Mouse (Mus musculus) activated CD4-positive, CD25-positive, alpha-beta regulatory T cell, adult 4 months (primary cell): Measurements from ENCODE around the gene Per3. TPM values are rescaled to one million over a fixed set of nuclear protein-coding genes. Genes with fewer than 3 reads are reported as not detected.

Experiments used
- ATAC-seq: one replicate; pipeline ENCODE4 v1.8.0; 2017
- polyA plus RNA-seq, 2 experiments: library from polyadenylated mRNA; unstranded; fragments of 100-300 nt; shearing (Covaris generic); gene quantifications; one replicate each; pipeline ENCODE4 v1.2.1; 2017

Per3 gene
- polyA plus RNA-seq, 2 experiments from 2014 or later, result 3.3 to 4.7 TPM

DNA sequence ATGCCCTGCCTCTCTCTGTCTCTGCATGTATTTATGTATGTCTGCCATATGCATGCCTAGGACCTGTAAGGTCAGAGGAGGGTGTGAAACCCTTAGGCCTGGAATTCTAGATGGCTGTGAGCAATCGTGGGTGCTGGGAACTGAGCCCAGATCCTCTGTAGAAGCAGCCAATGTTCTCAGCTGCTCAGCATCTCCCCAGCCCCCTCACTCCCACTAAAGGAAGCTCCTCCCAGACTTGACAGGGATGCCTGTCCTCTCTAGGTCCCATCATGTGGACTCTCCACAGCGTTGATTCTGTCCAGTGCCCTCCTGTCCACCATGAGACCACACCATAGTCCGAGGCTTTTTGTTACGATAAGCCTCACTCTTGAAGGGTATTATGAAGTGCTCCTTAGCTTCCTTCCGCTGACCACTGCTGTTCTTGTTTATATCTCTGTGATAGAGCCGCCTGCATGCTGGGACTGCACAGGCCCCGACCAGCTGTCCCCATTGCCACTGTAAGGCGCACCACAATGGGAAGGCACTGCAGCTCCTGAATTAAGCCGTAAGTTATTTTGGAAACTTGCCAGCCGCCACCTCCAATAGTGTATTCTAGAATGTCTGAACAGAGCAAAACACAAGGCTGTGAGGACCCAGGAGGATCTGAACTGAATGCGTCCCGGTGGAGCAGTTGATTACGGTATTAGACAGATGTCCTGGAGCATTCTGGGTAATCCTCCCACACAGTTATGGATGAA, 87.9 kb downstream of the Per3 start:
- no peak for ATAC-seq

Other genes with a start within 250 kb of the Per3 start
- gene Errfi1, start 190.7 kb downstream of the Per3 start, polyA plus RNA-seq, result 1 to 10 TPM; 2.0 to 2.4 TPM
- 100 to 1,000 TPM; 449 to 481 TPM for gene Park7, start 130.2 kb downstream of the Per3 start, polyA plus RNA-seq
- 100 to 1,000 TPM; 103 to 140 TPM for gene Tnfrsf9, start 130.1 kb downstream of the Per3 start, polyA plus RNA-seq
- gene Uts2, start 47.6 kb downstream of the Per3 start, polyA plus RNA-seq, result not detected
- gene Vamp3, start 13.3 kb upstream of the Per3 start, polyA plus RNA-seq, result 10 to 100 TPM; 47.9 to 50.8 TPM
- not detected for gene Gm13090, start 44.9 kb upstream of the Per3 start, polyA plus RNA-seq